Mouse (Mus musculus): ENCODE results near the gene Gpr137c.

GRCm38 (mm10) chr14:45179186-45179585, 40.3 kb upstream of the Gpr137c start:
- TF ChIP-seq CTCF (IDR thresholded peaks at IDR 0.05; ENCODE audit: borderline replicate concordance, extremely low read depth, insufficient read depth, insufficient read length) (no peak), POLR2A (IDR thresholded peaks at IDR 0.05; ENCODE audit: borderline replicate concordance, extremely low read depth, insufficient read depth, insufficient read length, poor library complexity, severe bottlenecking) (no peak)
